Mouse (Mus musculus) layer of hippocampus, adult 11-12 months (tissue): ENCODE measurements around the gene Sec14l5.
"Not testable (repeated sequence)": the region's sequence is repeated elsewhere in the genome, so short reads cannot be mapped to it uniquely, and the experiment has no call there.

ENCODE experiments used
- DNase-seq: peaks from one replicate; pipeline ENCODE4 v3.0.0; 2022; ENCODE audit warnings: low spot score

The Sec14l5 gene

DNA sequence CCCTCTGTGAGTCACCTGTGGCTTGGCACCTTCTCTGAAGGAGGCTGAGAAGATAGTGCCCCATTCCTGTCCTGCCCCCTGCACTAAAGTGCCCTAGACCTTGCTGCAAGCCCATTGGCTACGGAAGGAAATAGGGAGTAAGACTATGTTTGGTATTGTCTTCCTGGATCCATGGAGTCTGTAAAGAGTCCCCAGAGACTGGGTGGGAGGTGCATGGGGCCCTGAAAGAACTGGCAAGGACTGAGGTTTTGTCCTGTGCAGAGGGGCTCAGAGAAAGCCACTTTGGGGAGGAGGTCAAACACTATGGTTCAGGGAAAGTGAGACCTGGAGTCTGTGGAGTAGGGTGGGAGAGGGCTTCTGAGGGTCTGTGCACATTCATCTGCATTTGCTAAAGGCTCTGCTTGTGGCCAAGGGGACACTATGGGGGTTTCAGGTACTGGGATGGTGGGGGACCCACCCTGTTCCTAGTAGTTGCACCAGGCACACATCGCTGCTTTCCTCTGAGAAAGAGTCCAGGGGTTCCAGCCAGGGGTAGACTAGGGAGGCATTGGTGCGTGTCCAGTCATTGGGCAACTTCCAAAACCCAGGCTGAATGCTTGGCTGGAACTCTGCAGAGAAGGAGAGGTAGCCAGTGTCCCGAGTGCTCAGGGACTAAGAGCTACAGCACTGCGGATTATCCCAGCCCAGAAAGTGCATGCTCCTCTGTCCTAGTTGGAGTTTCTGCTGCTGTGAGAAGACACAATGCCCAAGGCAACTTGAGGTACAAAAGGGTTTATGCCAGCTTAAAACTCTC, 70.6 kb downstream of the Sec14l5 start:
- no peak for DNase-seq

DNA sequence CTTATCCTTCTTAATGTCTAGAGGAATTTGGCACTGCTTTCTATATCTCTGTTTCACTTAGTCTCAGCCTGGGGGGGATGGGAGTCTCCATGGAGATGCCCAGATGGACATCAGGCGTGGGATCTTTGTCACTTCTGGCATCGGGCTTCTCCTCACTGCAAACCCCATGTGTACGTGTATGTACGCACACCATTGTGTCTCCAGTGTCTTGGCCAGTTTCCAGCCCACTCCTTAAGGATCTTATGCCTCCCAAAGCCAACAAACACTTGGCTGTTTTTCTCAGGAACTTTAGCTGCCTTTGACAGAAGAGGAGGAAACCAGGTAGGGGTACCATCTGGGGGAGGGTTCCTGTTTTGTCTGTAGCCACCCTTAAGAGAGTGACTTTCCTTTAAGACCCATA, 74.5 kb downstream of the Sec14l5 start:
- no peak for DNase-seq

DNA sequence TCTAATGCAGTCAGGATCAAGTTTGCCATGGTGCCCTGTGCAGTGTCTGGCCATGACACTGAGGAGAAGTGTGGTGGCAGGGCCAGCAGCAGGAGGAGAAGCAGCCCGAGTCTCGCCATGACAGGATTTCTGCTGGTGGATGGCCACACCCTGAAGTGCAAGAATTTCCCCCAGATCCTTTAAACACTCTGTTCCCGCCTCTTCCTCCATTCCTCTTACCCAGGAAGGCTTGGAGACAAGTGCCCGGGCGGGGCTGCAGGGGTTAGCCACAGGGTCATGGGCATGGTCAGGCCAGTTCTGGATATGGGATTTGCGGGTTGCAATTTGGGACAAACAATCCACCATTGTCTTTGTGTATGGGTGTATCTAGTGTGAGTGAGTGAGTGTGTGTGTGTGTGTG, 75.2 kb downstream of the Sec14l5 start, which contains the start of gene AU021092:
AU021092 (minus strand) TSS at position 160 of the 400 bp plus-strand sequence.
- DNase-seq = no peak

DNA sequence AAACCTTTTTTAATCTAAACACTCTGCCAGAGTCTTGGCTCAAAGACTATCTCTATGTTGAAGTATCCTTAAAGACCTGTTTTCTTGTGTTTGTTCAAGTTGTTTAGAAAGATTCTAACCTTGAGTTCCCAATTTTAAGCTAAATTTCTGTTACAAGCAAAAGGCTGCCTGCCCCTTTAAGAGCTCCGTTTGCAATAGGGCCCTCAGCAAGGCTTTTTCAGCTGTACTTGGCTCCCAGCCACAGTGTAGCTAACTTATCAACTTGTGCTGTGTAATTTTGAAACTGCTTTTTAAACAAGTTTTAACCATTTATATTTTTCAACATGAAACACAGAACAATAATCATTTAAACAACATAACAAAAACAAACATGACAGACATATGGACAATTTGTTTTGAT, 79.6 kb downstream of the Sec14l5 start:
- not testable (repeated sequence) for DNase-seq

DNA sequence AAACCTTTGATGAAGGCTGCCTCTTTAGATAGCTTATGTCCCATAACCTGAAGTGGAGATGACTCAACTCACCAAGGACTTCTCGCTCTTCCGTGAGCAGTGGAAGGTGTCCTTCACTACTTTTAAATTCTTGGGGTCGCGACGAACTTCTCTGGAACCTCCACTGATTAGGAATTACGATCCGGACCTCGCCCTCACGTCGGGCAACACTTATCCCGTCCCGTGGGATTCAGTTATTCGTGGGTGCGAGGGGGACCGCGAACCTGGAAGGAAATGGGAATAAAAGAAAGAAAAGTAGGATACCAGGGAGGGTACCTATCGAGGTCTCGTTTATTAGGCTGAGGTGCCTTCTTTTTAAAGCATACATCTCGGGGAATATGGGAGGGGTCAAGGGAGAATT, 80.6 kb downstream of the Sec14l5 start:
- not testable (repeated sequence) for DNase-seq

DNA sequence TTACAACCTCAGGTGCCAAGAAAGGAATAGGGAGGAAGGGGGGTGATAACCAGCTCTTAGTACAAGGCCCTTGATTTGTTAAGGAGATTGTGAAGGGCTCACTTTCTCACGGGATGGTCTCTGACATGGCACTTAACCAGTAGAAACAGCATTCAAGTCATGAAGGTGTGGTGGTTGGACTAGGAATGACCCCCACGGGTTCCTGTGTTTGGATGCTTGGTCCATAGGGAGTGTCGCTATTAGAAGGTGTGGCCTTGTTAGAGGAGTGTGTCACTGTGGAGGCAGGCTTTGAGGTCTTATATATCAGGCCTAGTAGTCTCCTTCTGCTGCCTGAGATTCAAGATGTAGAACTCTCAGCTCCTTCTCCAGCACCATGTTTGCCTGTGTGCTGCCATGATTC, 81.2 kb downstream of the Sec14l5 start:
- not testable (repeated sequence) for DNase-seq

DNA sequence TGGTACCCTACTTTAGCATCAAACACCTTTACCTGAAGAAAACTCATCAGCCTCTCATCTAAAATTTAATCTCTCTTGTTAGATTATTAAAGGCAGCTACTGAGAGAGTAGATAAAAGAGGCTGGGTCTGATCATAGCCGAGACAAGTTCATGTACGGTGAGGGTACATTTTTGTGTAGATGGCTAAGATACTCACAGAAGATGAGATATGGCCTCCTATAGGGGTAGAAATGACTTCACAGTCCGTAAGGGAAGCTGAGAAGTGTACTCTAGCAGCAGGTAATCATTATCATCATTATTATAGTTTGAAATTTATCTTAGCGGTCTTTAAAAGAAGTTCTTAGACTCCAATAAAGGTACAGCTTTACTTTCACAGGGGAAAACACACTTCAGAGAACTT, 86.1 kb downstream of the Sec14l5 start:
- no peak for DNase-seq

DNA sequence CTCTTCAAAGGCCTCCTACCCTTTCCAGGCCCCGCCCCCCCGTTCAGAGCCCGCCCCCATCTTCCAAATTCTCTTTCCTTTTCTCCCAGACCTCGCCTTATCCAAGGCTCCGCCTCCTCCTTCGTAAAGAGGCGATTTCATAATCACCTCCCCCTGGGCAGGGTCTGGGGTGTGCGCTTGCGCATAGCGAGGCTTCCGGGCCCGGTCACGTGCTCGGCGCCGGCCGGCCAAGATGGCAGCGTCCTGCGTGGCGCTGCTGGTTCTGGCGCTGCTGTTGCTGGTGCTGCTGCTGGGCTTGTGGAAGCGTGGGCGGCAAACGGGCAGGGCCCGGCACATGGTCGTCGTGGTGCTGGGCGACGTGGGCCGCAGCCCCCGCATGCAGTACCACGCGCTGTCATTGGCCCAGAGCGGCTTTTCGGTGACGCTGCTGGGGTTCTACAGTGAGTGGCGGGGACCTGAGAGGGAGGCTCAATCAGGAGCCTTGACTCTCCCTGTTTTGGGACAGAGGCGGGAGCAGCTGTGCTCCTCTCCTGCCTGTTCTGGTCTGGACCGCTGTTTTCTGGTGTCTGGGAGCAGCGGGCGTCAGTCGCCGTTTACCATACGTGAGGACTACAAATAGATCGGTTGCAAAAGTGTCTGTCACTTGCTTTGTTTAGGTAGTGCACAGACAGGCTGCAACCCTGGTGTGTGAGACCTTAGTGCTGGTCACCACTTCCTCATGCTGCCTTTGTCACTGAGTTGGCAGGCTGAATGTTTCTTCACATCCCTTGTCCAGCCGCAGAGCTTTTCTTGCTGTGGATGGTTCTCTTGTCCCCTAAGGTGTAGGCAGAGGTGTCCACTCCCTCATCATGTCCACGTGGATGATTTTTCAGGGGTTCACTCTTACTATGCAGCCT, 86.8 kb downstream of the Sec14l5 start, which contains the start of gene Alg1:
Alg1 (plus strand) TSS at position 204 of the 896 bp plus-strand sequence.
- peak; percentile 93 for DNase-seq
